Mouse (Mus musculus) brain, embryonic 18.5 days (tissue): Measurements from ENCODE around the gene Acap2.

ENCODE experiments used
- DNase-seq: peaks from one replicate; pipeline ENCODE4 v3.0.0-alpha.2; 2012; ENCODE audit warnings: low read depth, low spot score

Acap2 gene

DNA sequence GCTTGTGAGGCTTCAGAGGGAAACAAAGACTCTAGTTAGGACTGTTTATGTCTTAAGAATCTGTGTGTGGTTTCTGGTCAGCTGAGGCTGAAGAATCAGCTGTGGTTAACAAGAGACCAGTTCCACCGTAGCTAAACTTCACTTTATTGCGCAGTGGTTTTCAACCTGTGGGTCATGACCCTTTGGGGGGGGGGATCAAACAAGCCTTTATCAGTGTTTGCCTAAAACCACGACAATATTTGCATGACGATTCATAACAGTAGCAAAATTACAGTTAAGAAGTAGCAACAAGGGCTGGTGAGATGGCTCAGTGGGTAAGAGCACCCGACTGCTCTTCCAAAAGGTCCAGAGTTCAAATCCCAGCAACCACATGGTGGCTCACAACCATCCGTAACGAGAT lies 4.7 kb upstream of the Acap2 start:
- no peak for DNase-seq

GRCm38 (mm10) chr16:31205187-31205586 lies 4.1 kb upstream of the Acap2 start:
- DNase-seq: no peak

- DNase-seq: no peak
Observed at GRCm38 (mm10) chr16:31204216-31204615, 3.2 kb upstream of the Acap2 start.

DNA sequence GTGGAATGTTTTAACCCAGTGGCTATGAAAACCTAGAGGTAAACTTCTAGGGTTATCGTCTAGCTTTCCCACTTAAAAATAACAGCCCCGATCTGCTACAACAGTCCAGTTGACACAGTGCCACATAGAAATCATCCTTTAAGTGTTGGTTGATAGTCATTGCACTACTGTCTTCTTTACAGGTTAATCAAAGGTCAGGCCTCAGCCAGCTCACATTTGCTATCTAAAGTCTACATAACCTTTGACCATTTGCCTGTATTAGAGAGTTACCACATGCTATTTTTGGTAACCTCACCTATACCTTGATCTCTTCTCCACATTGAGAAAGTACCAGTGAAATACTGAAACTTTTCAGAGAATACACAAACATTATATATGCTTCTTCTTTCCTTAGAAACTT lies 659 bp upstream of the Acap2 start:
- DNase-seq: no peak

GRCm38 (mm10) chr16:31199926-31200789 lies 887 bp downstream of the Acap2 start:
- no peak for DNase-seq

DNA sequence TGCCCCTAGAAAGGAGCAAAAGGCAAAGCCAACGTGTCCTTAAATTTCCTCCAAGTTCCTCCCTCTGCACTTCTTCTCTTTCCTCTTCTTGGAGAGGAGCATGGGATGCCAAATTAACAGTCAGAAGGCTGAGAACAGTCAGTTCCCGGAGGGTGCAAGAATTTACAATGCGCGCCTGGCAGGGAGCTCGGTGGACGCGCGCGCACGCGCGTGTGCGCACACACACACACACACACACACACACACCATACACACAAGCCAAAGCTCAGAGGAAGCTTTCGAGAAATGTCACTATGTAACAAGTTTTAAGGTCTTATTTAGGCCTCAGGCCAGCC lies 1.5 kb downstream of the Acap2 start:
- DNase-seq: no peak

- DNase-seq: no peak
Observed at GRCm38 (mm10) chr16:31196971-31197370, 4.1 kb downstream of the Acap2 start.

DNA sequence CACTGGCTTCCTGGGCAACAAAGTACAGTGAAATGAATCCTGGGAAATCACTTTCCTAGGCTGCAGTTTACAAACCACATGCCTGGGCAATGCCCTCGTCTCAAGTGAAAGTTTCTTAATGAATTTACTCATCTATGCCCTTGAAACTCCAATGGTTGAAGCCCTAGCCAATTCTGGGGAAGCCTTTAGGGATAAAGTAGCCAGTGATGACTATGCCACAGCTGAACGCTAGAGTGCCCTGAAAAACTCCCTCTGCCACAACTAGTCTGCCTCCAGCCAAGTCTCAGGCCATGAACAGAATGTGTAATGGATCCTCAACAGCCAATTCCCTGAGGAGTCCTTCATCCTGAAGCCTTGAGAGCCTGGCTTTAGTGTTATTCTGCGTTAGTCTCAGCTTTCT lies 8.5 kb downstream of the Acap2 start:
- DNase-seq: no peak

DNA sequence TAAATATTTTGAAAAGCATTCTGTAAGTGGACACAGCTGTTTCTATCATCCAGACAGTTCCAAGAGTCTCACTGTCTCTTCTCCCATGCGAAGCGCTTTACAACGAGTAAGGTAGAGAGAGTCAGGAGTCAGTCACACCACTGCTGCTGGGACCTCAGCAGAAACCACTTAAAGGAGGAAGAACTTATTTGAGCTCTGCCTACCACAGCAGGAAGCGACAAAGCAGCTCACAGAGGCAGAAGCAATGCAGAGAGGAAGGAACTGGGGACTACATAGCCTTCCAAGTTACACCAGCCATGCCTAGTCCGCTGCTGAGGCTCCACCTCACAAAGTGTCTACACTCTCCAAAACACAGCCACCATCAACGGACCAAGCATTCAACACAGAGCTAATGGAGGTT lies 9.2 kb downstream of the Acap2 start:
- DNase-seq: no peak

GRCm38 (mm10) chr16:31190426-31190825 lies 10.6 kb downstream of the Acap2 start:
- DNase-seq: no peak

DNA sequence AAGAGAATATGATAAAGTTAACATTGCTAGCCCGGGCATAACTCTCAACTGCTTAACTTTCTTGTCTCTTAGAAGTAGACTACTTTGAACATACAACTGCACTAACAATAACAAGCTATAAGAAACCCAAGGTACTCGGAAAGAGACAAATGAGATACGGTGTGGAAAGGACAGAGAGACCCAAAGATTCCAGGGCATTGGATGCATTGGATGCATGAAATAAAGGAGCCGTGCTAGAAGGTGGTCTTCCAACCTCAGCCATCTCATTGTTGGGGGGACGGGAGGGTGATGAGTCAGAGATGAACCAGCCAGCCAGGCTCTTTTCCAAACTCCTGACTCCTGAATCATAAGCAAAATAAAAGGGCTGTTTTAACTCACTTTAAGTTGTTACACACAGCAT lies 11.8 kb downstream of the Acap2 start:
- DNase-seq: no peak

DNA sequence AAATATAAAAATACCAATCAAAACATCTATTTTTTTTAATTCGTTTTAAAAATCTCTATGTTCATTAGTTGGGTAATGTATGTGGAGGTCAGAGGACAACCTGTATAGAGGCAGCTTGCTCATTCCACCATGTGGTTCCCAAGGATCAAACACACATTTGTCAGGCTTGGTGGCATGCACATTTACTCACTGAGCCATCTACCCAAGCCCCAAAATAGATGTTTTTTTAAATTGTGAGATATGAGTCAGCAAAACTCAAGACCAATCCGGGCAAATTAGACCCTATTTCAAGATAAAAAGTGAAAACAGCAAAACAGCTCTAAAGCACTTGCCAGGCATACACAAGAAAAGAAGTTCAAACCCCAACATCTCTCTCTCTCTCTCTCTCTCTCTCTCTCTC lies 12.2 kb downstream of the Acap2 start:
- no peak for DNase-seq

GRCm38 (mm10) chr16:31188270-31188669 lies 12.8 kb downstream of the Acap2 start:
- DNase-seq: no peak

GRCm38 (mm10) chr16:31187192-31187591 lies 13.9 kb downstream of the Acap2 start:
- DNase-seq: no peak

DNA sequence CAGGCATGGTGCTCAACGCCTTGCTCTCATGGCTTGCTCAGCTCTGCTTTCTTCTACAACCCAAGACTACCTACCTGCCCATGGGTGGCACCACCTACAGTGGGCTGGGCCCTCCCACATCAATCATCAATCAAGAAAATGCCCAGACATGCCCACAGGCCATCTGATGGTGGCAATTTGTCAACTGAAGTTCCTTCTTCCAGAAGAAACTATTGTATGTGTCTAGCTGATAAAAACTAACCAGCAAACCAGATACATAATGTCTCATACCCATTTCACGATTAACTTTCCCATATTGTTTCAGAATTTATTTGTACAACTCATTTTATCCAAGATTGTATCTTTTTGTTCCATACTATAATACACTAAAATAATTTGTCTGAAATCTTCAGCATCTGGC lies 15.3 kb downstream of the Acap2 start:
- no peak for DNase-seq

DNA sequence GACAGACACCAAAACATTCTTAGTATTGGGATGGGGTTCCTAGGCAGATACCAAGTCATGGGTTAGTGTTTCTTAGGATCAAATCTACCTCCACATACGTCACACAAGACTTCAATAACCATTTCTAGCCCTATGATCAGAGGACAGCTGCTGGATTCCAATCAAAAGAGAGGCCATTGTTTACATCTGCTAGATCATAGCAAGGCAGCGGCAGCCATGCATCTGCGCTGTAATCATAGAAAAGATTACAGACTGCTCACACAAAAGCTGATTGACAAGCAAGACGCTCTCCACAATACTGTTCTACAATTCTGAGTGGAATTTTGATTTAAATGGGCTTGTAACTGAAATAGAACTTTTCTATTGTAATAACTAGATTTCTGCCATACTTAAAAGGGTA lies 16.3 kb downstream of the Acap2 start:
- no peak for DNase-seq

- DNase-seq: no peak
Observed at GRCm38 (mm10) chr16:31182576-31182975, 18.5 kb downstream of the Acap2 start.

GRCm38 (mm10) chr16:31180843-31181242 lies 20.2 kb downstream of the Acap2 start:
- no peak for DNase-seq

DNA sequence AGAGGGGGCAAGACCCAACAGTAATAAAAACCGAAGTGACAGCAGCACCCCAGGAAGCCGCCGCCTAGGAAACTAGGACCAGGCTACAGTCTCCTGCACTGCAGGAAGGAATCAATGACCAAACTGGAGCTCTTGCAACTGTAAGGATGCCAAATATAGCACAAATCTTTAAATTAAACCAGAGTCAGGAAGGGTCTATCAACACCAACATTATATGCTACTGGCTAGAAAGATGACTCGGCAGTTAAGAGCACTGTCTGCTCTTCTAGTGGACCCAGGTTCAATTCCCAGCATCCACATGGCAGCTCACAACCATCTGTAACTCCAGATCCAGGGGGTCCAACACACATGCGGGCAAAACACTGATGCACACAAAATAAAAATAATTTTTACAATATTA lies 21.7 kb downstream of the Acap2 start:
- DNase-seq: no peak

DNA sequence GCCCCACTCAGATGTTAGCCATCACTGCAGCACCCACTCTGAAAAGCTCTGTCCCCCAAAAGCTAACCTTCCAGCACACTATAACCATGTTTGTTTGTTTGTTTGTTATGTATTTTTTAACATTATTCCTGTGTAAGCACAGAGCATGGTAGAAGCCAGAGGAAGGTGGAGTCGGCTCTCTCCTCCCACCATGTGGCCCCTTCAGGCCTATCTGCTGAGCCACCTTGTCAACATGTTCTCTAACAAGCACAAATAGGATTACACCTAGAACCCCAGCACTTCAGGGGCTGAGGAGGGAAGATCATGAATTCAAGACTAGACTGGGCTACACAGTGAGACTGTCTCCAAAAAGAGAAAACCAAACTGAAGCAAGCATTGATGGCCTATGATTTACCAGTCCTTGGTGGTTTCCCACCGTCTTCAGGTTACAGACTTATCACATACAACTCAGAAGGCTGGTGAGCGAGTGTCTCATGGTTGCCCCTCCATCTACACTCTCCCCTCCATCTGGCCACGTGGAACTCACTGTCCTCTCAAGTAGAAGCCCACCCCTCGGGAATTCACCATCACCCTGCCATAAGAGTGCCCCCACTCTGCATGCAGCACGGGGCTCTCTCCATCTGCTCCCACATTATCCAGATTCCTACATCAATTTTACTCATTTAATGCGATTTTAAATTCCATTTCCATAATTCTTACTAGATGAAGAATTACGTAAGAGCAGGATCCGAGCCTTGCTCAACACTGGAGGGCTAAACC lies 26.0 kb downstream of the Acap2 start:
- DNase-seq: no peak

GRCm38 (mm10) chr16:31172229-31172628 lies 28.8 kb downstream of the Acap2 start:
- DNase-seq: no peak

DNA sequence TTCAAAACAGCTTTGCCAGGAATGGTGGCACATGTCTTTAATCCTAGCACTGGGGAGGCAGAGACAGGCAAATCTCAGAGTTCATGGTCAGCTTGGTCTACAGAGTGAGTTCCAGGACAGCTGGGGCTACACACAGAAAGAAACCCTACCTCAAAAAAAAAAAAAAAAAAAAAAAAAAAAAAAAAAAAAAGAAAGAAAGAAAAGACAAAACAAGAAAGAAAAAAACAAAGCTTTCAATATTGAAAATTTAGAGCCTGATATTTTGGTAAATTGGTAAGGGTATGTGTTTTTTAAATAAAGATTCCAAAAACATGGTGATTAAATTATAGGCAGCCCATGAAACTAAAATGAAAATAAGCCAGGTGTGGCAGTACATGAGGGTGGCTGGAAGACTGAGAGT lies 29.6 kb downstream of the Acap2 start:
- no peak for DNase-seq

DNA sequence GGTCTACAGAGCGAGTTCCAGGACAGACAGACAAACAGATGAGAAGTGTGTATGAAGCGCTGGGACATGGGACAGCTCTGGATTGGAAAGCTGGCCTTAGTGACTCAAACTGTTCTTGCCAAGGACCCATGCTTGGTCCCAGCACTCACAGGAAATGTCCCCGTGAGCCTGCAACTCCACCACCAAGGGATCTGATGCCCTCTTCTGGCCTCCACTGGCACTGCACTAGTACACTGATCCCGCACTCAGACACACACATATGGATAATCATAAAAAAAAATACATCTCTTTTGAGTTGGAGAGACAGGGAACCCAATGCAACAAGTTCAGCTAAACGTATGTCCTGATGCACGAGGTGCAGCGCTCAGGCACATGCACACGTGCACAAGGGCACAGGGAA lies 30.7 kb downstream of the Acap2 start:
- DNase-seq: no peak
